Mouse (Mus musculus): ENCODE measurements around the gene Phlpp2. TPM values are rescaled to one million over a fixed set of nuclear protein-coding genes. Genes with fewer than 3 reads are reported as not detected.
"Not testable (repeated sequence)": the region's sequence is repeated elsewhere in the genome, so short reads cannot be mapped to it uniquely, and the experiment has no call there.

The Phlpp2 gene
- total RNA-seq (2021) = 10 to 100 TPM; 22.9 to 24.3 TPM
- long read RNA-seq, experiment 1, partial matches to known transcripts = 0 of 9 reads
- long read RNA-seq, experiment 1, other reads (novel, unspliced or antisense) = 9 of 9 reads
- long read RNA-seq, experiment 2, partial matches to known transcripts = 0 of 8 reads
- long read RNA-seq, experiment 2, other reads (novel, unspliced or antisense) = 8 of 8 reads

- DNase-seq (ENCODE audit: low spot score in 2 of 2) = peak; percentile 91 to 94
Observed at GRCm38 (mm10) chr8:109868003-109868679, at the start of gene Phlpp2. Gene Phlpp2 (plus strand): TSS chr8:109868542.

DNA sequence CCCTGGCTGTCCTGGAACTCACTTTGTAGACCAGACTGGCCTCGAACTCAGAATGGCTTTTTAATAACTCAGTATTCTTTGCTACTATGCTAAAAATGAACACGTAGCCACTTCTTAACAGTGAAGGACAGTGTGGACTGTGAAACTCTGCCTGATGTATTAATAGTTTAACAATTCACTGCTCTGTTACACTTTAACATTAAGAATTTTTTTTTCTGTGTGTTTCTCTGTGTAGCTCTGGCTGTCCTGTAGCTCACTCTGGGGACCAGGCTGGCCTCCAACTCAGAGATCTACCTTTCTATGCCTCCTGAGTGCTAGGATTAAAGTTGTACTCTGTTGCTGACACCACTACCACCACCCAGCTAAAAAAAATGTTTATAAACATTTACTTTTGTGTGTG lies 44.8 kb upstream of the Phlpp2 start:
- no peak for DNase-seq (ENCODE audit: low spot score in 2 of 2)

DNA sequence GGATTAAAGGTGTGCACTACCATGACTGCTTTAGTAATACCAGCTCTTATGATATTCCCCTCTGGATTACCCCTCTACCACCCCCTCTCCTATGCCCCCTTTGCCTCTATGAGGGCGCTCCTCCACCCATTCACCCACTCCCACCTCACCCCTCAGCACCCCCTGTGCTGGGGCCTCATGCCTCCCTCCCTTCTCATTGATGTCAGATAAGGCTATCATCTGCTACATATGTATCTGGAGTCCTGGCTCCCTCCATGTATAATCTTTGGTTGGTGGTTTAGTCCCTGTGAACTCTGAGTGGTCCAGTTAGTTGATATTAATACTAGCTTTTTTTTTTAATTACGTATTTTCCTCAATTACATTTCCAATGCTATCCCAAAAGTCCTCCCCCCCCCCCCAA lies 28.5 kb upstream of the Phlpp2 start:
- no peak for DNase-seq (ENCODE audit: low spot score in 2 of 2)

DNA sequence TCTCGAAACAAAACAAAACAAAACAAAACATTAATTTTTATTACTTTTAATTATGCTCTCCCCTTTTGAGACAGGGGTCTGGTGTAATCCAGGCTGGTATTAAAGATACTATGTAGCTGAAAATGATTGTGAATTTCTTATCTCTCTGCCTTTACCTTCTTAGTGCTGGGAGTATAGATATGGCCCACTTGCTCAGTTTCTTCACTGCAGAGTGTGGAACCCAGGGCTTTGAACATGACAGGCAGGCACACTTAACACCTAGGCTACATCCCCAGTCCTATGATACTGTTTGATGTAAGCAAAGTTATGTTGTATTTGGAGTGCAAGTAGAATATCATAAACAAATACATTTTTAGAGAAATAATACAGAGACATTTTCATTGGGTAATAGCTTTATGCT lies 25.9 kb upstream of the Phlpp2 start:
- DNase-seq (ENCODE audit: low spot score in 2 of 2) = no peak

DNA sequence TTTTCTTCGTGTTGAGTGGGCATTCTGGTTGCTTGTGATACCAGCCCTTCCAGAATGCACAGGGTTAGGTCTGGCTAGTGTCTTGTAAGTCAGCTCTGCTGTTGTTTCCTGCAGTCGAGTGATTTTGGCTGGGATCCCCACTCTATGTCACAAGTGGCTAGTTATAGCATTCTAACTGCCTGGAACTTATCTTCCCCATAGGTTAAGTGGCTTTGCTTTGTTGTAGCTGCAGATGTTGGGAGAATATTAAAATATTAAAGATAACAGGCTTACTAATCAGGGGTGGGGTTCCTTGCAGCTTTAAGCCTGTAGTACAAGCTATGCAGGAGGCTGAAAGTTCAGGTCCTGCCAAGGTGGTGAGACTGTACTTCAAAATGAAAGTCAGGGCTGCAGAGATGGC lies 20.5 kb upstream of the Phlpp2 start:
- no peak for DNase-seq (ENCODE audit: low spot score in 2 of 2)

- DNase-seq (ENCODE audit: low spot score in 2 of 2) = no peak
Observed at GRCm38 (mm10) chr8:109848981-109849380, 19.4 kb upstream of the Phlpp2 start.

GRCm38 (mm10) chr8:109853423-109853822 lies 14.9 kb upstream of the Phlpp2 start:
- peak; percentile 43 to 67 for DNase-seq (ENCODE audit: low spot score in 2 of 2)

DNA sequence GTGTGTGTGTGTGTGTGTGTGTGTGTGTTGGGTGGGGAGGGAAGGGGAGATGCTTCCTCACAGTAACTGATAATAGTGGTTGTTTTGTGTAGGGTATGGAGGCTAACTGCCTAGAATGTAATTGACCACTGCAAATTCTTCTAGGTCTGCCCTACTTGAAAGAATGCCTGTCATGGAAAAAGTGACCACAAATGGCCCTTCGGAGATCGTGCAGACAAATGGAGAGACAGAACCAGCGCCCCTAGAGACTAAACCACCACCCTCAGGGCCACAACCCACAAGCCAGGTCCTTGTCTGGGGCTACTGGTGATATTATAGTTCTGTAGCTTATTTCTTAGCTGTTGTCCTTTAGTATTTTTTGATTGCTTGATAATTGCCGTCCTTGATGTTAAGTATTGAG lies 13.8 kb upstream of the Phlpp2 start:
- DNase-seq (ENCODE audit: low spot score in 2 of 2) = no peak

GRCm38 (mm10) chr8:109855451-109855850 lies 12.9 kb upstream of the Phlpp2 start:
- DNase-seq (ENCODE audit: low spot score in 2 of 2) = no peak

DNA sequence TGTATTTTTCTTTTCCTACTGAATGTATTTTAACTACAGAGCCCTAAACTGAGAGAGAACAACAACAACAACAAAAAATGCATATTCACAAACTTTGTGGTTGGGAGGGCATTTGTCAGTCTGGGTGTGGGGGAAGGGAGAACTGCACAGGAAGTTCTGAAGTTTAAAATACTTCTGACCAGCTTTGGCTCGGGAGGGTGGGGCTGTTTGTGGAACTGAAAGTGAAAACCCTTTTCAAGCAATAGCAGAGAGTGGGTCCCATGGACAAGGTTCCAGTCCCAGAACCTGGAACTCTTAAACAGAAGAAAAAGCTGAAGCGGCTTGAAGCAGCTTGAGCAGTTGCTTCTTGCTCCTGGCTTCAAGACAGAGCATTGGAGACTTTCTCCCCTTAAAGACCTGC lies 4.9 kb upstream of the Phlpp2 start:
- DNase-seq (ENCODE audit: low spot score in 2 of 2) = peak in 1 of 2 experiments; percentile 17

- DNase-seq (ENCODE audit: low spot score in 2 of 2) = no peak
Observed at GRCm38 (mm10) chr8:109864798-109865197, 3.5 kb upstream of the Phlpp2 start.

- peak; percentile 4 to 28 for DNase-seq (ENCODE audit: low spot score in 2 of 2)
Observed at GRCm38 (mm10) chr8:109865536-109865935, 2.8 kb upstream of the Phlpp2 start.

DNA sequence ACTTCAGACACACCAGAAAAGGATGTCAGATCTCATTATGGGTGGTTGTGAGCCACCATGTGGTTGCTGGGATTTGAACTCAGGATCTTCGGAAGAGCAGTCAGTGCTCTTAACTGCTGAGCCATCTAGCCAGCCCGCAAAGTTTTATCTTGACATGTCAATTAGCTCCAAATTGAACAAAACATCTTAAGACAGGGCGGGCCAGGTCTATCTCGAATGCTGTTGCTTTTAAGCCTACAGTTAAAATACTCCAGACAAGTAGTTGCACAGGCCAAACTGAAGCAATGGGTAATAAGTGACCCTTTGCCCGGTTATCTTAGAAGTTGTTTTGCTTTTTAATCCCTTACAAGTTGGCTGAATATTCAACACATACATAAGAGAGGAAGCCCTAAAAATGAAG lies 1.7 kb upstream of the Phlpp2 start:
- no peak for DNase-seq (ENCODE audit: low spot score in 2 of 2)

DNA sequence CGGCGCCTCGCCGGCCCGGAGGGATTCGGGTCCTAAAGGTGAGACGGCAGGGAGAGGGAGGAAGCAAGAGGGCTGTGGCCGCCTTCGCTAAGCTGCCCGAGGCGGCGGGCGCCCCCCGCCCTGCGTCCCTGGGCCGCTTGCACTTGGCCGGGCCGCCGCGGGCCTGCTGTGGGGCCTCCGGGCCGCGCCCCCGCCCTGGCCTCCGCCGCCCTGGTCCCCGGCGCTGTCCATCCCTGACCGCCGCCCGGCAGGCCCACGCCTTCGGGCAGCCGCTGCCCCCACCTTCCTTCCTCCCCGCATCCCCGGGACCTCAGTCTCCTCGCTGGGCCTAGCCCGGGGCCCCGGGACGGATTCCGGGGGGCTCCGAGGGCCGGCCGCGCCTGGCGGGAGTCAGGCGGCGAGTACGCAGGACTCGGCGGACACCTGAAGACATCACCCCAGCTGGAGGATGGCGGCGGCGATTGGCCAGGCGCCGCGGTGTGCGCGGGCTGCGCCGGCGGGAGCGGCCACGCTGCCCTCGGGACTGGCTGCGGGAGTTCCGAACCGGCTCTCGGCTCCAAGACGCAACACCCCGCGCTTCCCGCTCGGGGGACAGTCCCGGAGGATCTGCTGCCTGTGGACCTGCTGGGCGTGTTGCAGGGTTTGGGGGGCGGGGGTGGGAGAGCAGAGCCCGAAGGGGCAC lies 479 bp downstream of the Phlpp2 start:
- peak; percentile 24 to 43 for DNase-seq (ENCODE audit: low spot score in 2 of 2)

DNA sequence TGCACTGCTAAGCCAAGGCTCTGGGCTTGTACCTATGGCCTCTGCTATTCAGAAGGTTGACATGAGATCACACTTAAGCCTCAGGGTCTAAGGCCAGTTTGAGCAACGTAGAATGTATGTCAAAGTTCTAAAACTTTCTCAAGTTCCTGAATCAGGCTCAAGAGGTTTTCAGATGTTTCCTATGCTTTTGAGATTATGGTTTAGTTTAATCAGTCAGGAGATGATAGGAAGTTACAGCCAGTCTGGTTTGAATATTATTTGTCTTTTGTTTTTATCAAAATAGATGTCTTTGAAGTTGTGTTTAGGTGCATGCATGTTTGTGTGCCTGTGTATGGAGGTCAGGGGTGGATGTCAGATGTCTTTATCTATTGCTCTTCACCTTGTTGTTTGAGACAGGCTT lies 2.7 kb downstream of the Phlpp2 start:
- DNase-seq (ENCODE audit: low spot score in 2 of 2) = no peak

DNA sequence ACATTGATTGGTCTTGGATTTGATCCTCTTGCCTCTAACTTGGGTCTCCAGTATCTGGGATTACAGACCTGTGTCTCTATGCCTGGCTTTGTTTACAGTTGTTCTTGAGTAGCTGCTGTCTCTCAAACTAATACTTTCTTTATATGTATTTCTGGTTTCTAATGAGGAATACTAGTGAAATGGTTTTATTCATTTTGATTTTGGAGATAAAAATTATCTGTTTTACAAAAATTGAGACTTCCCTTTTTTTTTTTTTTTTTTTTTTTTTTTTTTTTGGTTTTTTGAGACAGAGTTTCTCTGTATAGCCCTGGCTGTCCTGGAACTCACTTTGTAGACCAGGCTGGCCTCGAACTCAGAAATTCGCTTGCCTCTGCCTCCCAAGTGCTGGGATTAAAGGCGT lies 5.5 kb downstream of the Phlpp2 start:
- DNase-seq (ENCODE audit: low spot score in 2 of 2) = not testable (repeated sequence)

DNA sequence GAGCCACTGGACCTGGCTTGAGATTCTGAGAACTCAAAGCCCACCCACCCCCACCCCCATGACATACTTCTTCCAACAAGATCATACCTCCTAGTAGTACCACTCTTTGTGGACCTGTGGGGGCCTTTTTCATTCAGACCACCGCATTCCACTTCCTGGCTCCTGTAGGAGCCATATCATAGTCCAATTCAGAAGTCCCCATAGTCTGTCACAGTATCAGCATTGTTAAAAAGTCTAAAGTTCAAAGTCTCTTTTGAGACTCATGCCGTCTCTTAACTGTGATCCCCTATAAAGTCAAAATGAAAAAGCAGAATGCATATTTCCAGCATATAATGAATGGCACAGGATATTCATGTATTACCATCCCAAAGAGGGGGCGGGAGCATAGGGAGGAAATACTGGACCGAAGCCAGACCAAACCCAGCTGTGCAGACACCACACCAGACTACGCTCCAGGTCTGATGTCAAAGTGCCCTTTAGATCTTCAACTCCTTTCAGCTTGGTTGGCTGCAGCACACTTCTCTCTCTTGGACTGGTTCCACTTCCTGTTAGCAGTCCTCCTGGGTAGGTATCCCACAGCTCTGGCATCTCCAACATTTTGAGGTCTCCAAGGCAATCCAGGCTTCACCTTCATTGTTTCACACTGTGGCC lies 11.8 kb downstream of the Phlpp2 start:
- no peak for DNase-seq (ENCODE audit: low spot score in 2 of 2)

GRCm38 (mm10) chr8:109885294-109885693 lies 17.0 kb downstream of the Phlpp2 start:
- no peak for DNase-seq (ENCODE audit: low spot score in 2 of 2)

GRCm38 (mm10) chr8:109889211-109889610 lies 20.9 kb downstream of the Phlpp2 start:
- no peak for DNase-seq (ENCODE audit: low spot score in 2 of 2)

- DNase-seq (ENCODE audit: low spot score in 2 of 2) = no peak
Observed at GRCm38 (mm10) chr8:109890794-109891585, 22.6 kb downstream of the Phlpp2 start.

- no peak for DNase-seq (ENCODE audit: low spot score in 2 of 2)
Observed at GRCm38 (mm10) chr8:109894636-109895035, 26.3 kb downstream of the Phlpp2 start.
